Mouse (Mus musculus) G1E-ER4 (cell line): ENCODE data around the gene Ankrd22. TPM values are rescaled to one million over a fixed set of nuclear protein-coding genes. Genes with fewer than 3 reads are reported as not detected.

Experiments
- GATA1 ChIP-seq: IDR thresholded peaks from one replicate; pipeline ENCODE4 v1.8.0; 2012; ENCODE audit warnings: low read length, inconsistent platforms
- polyA plus RNA-seq: library from polyadenylated mRNA; stranded (reverse); fragments of >175 nt; gene quantifications from 2 replicates; pipeline ENCODE4 v1.2.3, GENCODE M21; 2012

Ankrd22 gene
- polyA plus RNA-seq: not detected in 2 replicates

- TF ChIP-seq GATA1: no peak
Measured at GRCm38 (mm10) chr19:34165891-34166290, at the start of gene Ankrd22. Gene Ankrd22, minus strand, starts transcription at chr19:34166053.

GRCm38 (mm10) chr19:34214136-34214535 is 48.3 kb upstream of the Ankrd22 start:
- no peak for TF ChIP-seq GATA1

GRCm38 (mm10) chr19:34213251-34213645 is 47.4 kb upstream of the Ankrd22 start:
- TF ChIP-seq GATA1: no peak

- TF ChIP-seq GATA1: no peak
Measured at GRCm38 (mm10) chr19:34212489-34213250, 46.8 kb upstream of the Ankrd22 start.

- no peak for TF ChIP-seq GATA1
Measured at GRCm38 (mm10) chr19:34210841-34211240, 45.0 kb upstream of the Ankrd22 start.

GRCm38 (mm10) chr19:34209930-34210581 is 44.2 kb upstream of the Ankrd22 start:
- TF ChIP-seq GATA1: no peak

- no peak for TF ChIP-seq GATA1
Measured at GRCm38 (mm10) chr19:34209031-34209430, 43.2 kb upstream of the Ankrd22 start.

GRCm38 (mm10) chr19:34206760-34207440 is 41.0 kb upstream of the Ankrd22 start:
- TF ChIP-seq GATA1: no peak

GRCm38 (mm10) chr19:34202668-34203067 is 36.8 kb upstream of the Ankrd22 start:
- no peak for TF ChIP-seq GATA1

- TF ChIP-seq GATA1: no peak
Measured at GRCm38 (mm10) chr19:34199488-34199887, 33.6 kb upstream of the Ankrd22 start.

- TF ChIP-seq GATA1: no peak
Measured at GRCm38 (mm10) chr19:34198901-34199300, 33.0 kb upstream of the Ankrd22 start.

GRCm38 (mm10) chr19:34198066-34198465 is 32.2 kb upstream of the Ankrd22 start:
- no peak for TF ChIP-seq GATA1

- no peak for TF ChIP-seq GATA1
Measured at GRCm38 (mm10) chr19:34195031-34195430, 29.2 kb upstream of the Ankrd22 start.

- TF ChIP-seq GATA1: no peak
Measured at GRCm38 (mm10) chr19:34194132-34194745, 28.4 kb upstream of the Ankrd22 start.

GRCm38 (mm10) chr19:34193683-34194082 is 27.8 kb upstream of the Ankrd22 start:
- no peak for TF ChIP-seq GATA1

GRCm38 (mm10) chr19:34193149-34193548 is 27.3 kb upstream of the Ankrd22 start:
- TF ChIP-seq GATA1: no peak
